Mouse (Mus musculus) lung, postnatal 0 days (tissue): ENCODE measurements around the gene Myoz2.

ENCODE experiments used
- CTCF ChIP-seq: IDR thresholded peaks from 2 replicates; pipeline ENCODE4 v1.5.1; 2016; ENCODE audit warnings: antibody characterized with exemption, mild to moderate bottlenecking
- EP300 ChIP-seq: IDR thresholded peaks from 2 replicates; pipeline ENCODE4 v1.6.1; 2016; ENCODE audit warnings: antibody characterized with exemption, mild to moderate bottlenecking, control low read depth

GRCm38 (mm10) chr3:123024496-123025234, 10.2 kb downstream of the Myoz2 start:
- no peak for TF ChIP-seq EP300
- no peak for TF ChIP-seq CTCF
